Mouse (Mus musculus) c-Kit-positive CD71-positive TER-119-negative erythroid progenitor cells, embryonic 14.5 days (primary cell): ENCODE data around the gene Exoc3l.
A peak's percentile ranks its signal among the peaks of the same experiment; 100 is the strongest.

Source experiments
- DNase-seq: peaks from one replicate; pipeline ENCODE4 v3.0.0-alpha.2; 2013; ENCODE audit warnings: low read depth

The Exoc3l gene

DNA sequence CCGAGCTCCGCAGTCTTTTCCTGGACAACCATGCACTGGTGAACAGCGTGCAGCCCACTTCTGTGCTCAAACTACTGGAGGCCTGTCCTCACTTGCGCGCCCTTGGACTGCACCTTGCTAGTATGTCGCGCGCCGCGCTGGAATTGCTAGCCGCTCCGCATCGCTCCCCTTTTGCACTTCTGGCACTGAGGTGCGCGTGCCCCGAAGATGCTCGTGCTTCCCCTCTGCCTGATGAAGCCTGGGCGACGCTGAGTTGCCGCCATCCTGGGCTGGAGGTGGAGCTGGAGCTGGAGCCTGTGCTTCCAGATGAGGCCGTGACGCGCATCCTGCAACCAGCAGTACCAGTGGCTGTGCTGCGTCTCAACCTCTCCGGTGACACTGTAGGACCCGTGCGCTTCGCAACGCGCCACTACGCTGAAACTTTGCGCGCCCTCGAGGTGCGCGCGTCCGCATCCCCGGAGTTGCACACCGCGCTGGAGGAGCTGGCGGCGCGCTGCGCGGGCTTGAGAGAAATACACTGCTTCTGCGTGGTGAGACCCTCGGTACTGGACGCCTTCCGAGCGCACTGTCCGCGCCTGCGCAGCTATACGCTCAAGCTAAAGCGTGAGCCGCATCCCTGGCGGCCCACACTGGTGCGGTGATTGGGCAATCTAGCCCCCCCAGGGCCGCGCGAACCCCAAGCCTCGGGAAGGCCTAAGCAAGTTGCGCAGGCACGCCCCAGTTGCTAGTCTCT is 27.4 kb downstream of the Exoc3l start:
- DNase-seq = no peak

DNA sequence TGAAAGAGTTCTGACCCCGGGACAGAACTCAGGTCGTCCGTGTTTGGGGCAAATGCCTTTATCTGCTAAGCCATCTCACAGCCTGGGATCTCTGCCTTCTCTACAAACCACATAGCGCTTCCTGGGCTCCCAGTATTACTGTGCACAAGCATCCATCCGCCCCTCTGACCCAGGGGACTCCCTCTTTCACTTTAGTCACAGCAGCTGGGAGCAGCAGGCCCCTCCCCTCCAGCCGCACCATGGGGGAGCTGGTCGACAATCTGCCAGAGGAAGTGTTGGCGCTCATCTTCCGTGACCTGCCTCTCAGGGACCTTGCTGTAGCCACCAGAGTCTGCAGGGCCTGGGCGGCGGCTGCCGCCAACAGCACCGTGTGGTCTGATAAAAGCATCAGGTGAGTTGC is 29.1 kb downstream of the Exoc3l start:
- DNase-seq = no peak

DNA sequence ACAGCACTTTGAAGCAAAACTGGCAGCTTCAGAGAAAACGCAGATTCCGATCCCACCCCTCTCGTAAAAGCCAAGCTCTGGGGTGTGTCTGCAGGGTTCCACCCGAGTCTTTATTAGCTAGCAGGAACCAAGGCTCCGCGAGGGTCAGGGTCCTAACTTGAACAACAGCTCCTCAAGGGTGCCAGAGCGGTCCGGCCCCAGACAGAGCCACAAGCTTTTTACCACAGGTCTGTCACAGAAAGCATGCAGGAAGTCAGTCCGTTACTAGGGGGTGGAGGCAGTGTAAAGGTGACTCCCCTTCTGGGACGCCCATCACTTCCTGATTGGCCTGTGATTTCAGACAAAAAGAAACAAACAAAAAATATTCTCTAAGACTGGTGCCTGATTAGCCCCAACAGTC is 30.8 kb downstream of the Exoc3l start:
- DNase-seq = no peak

DNA sequence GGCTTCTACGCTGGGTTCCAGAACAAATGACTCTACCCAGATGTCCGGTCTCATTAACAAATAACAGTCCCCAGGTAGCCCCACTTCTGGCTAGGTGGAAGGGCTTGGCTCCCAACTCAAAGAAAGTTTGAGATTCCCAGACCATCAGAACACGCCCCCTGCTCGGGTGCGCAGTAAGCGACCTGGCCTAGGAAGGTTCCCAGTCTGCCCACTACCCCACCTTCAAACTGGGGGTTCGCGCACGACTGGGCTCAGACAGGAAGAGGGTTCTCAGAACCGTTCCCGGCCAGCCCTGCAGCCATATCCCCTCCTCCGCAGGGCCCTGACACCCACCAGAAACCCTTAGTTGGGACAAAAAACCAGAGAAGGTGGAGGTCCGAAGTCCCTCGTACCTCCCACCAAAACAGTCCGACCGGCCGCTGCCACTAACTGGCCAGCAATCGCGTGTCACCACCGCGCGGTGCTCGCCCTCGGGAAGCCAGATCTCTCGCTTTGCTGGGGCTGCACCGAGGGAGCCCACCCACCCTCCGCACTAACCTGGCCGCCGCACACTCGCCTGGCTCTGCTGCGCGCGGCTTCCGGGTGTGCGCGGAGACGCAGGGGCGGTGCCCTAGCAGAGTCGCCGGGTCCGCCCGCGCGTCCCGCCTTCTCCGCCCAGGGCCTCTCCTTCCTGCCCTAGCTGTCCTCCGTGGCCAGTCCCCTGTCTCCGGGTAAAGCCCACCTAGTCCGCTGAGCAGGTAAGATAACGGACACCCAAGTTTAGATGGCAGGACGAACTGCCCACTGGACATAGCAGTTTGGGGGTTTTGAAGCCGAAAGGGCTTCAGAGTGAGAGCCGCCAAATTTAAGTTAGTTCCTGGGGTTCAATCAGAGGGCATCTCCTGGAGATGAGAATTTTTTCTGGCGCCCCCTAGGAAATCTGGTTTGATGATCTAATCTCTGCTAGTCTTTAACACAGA is 31.6 kb downstream of the Exoc3l start, which contains the start of the genes Tradd and Fbxl8:
Gene Tradd, minus strand, starts transcription at position 586 of the 959 bp plus-strand sequence.
Gene Fbxl8, plus strand, starts transcription at position 625 of the 959 bp plus-strand sequence.
- no peak for DNase-seq

DNA sequence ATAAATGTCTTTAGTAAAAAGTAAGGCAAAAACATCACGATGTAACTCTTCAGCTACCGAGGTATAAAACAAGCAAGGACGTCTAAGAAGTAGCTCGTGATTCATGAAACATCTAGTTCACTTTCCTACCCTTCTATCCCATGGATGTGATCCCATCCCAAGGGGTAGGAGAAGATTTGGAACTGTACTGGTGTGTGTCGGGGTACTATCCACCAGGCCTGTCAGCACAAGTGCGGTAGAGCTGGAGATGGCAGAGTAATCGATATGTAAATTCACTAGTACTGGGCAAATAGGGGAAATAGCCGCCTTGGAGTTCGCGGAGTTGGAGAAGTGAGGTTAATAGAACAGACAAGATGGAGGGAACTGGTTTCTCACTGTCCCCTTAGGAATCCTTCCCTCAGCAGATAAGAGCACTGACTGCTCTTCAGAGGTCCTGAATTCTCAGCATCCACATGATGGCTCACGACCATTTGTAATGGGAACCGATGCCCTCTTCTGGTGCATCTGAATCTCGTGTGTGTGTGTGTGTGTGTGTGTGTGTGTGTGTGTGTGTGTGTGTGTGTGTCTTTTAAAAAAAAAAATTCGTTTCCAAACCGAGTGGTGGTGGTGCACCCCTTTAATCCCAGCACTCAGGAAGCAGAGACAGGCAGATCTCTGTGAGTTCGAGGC is 32.5 kb downstream of the Exoc3l start:
- DNase-seq = no peak

DNA sequence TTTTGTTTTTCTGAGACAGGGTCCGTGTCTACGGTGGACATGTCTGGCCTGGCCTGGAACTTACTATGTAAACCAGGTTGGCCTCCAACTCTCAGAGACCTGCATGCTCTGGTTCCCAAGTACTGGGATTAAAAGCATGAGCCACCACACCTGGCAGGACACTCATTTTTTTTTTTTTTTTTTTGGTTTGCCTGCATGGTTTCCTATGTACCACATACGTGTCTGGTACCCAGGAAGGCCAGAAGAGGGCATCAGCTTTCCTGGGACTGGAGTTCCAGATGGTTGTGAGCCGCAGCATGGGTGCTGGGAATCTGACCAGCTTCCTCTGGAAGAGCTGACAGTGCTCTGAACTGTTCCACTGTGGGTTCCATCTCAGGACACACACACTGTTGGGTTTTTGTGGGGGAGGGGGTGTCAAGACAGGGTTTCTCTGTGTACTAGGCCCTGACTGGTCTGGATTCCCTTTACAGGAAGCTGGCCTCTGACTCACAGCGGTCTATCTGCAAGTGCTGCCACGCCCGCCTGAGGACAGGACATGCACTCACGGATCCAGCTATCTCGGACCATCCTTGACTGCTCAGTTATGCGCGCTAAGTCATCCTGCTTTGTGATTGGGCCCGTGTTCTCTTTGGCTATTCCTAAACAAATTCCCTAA is 34.4 kb downstream of the Exoc3l start:
- no peak for DNase-seq

DNA sequence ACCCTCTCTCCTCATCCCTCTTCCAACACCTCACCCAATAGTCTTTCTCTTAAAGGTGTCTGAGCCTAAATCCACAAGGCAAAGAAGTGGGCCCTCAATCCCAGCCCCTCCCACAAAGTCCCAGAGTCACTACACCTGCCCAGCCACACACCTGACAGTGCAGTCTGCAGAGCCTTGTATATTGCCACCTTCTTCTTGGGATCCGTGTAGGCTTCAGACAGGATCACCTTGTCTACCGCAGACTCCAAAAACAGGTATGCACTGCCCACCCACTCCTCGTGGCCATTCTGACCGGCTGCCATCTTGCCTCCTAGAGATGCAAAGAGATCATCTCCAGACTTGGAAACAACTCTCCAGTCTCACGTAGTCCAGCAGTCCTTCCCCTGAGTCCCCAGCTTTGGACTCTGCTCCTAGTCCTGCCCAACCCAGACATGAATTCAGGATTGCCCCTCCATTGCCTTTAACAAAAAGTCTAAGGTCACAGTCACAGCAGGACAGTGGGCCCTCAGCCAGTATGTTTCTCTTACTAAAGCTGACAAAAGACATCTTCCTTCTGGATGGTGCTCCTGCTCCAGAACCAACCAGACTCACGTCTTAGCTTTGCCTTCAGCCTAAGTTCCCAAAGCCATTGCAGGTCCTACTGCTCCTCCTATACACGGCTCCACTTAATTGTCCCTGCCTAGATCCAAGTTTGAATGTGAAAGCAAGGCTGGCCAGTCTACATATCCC is 35.4 kb downstream of the Exoc3l start:
- DNase-seq = no peak

DNA sequence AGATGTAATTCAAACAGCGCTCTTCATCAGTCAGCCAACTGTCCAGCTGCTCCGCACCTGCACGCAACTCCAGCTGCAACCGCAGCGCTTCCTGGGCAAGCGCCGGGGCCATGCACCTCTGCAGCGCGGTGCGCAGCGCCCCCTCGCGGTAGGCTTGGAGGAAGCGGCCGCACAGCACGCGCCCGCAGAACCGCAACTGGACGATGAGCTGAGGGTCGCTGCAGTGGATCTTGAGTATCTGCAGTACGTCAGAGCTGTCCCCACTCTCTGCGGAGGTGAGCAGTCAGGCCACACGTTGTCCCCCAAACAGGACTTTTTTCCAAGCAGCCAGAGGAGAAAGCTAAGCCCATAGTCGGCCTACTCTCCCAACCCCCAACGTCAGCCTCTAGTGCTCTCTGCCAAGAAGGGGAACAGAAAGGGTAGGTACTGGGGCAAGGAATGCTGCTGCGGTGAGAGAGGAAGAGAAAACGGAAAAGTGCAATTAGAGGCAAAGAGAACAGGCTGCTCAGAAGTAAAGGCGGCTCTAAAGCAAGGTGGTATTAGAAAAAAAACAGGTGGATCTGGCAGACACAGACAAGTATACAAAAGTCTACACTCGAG is 36.1 kb downstream of the Exoc3l start:
- no peak for DNase-seq

DNA sequence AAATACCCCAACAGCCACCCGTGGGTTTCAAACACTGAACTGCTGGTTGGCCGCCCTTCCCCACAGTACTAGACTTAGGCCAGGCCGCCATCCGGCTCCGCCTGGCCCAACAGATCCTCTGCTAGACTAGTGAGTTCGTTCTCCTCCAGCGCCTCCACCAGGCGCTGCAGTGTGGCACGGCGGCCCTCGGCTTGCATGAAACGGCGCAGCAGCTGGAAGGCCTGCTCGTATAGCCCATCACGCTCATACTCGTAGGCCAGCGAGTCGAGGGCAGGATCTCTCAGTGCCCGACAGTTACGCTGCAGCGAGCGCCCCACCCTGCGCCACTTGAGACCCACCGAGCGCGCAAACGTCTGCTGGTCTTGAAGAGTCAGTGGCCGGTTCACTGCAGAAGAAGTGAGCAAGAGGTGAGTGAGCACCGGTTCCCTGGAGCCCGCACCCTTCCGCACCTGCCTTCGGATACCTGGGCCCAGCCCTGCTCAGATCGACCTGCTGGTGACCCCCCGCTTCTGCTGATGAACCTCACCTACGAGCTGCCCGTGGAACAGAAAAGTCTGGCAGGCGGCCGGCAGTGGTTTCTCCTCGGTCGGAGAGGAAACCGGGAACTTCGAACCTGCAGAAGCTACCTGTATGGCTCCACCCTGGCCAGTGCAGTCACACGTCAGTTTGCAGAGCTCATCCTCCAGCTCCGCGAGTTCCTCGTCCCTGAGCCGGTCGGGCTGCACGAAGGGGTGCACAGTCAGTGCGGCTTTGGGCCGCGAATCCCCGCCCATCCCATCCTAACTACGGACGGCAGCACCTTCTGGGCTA is 36.8 kb downstream of the Exoc3l start:
- DNase-seq = no peak

DNA sequence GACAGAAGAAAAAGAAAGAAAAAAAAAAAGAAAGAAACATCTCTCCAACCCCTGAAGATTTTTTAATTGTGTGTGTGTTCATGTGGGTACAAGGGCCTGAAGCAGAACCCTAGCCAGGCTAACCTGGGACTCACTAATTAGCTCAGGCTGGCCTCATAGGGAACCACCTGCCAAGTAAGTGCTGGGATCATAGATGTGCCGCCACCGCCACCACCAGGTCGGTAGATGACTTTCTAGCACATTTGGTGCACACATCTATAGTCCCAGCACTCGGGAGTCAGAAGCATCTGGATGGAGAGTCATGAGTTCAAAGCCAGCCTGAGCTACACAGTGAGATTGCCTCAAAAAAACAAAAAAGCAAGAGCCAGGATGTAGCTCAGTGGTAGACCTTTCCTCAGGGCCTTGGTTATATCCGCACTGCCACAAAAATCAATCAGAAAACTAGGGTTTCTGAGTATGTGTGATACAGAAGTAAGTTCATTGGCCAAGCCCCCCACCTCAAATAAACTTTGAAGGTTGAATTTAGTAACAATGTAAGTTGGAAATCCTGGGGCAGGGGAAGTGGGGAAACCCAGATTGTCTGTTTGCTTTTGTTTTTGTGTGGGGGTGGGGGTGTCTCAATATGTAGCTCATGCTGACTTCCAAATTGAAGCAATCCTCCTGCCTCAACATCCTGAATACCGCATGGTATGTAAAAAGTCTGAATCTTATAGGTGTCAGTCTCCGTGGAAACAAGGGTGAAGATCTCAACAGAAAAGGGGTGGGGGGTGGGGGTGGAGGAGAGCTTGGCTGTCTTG is 38.4 kb downstream of the Exoc3l start:
- DNase-seq = no peak

DNA sequence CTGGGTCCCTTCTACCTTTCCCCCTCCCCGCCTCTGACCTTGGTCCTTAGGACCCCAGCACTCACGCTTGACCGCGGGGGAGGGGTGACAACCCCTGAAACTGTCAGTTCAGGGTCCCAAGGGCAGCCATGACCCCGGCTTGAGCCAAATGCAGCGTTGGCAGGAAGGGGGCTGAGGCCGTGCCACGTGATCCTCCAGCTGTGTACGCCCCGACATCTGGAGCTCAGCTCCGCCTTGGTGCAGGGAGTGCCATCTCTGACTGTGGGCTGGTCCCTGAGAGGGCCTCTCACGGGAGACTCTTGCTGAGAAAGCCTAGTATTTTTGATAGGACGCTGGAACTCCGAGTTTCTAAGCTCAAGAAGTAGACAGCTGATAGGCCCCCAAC is 40.9 kb downstream of the Exoc3l start, which contains the start of gene B3gnt9:
Gene B3gnt9, minus strand, starts transcription at position 188 of the 385 bp plus-strand sequence.
- DNase-seq = peak; percentile 74

DNA sequence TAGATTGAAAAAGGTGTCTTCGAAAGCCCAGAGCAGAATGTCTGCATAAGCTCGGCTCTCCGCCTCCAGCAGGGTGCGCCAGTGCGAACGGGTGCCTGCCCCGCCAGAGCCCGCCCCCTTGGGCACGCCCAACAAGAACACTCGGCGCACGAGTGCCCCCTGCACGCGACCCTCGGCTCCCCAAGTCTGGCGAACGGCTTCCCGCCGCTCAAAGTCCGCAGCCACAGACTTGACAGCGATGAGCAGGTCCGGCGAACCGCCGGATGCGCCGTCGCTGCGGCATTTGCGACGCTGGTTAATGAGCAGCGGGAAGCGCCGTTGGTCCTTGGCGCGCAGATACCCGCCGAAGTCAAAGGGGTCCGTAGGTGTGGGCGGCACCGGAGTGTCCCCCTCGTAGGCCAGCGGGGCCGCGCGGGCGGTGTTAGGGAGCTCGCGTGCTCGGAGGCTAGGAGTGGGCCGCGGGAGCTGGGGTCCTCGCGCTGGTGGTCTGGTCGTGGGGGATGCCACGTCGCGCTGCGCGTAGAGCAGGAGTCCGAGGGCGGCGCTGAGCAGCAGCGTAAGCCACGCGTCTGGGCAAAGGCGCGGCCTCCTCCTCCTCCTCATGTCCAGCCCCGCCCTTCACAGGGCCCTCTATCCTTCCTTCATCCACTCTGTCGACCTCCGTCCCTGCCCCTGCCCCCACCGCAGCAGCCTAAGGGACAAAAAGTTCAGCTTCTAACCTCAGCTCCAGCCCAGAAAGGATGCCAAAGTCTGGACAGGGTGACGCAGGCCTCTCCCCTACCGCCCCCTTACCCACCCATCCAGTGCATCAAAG is 41.5 kb downstream of the Exoc3l start:
- DNase-seq = peak; percentile 81

DNA sequence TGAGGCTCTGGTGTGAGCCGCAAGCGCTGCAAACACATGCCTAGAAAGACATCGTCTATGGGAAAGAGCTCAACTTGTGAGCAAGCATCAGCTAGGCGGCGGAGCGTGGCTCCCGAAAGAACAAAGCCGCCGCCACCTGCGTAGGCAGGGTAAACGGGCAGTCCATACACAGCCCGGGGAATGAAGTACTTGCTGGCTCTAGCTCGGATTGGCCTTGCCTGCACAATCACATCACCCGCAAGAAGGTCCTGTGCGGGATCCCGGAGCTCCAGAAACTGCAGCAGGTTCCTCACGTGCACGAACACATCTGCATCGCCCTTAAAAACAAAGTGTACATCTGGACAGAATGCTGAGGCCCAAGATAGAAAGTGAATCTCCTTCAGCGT is 42.1 kb downstream of the Exoc3l start:
- no peak for DNase-seq

DNA sequence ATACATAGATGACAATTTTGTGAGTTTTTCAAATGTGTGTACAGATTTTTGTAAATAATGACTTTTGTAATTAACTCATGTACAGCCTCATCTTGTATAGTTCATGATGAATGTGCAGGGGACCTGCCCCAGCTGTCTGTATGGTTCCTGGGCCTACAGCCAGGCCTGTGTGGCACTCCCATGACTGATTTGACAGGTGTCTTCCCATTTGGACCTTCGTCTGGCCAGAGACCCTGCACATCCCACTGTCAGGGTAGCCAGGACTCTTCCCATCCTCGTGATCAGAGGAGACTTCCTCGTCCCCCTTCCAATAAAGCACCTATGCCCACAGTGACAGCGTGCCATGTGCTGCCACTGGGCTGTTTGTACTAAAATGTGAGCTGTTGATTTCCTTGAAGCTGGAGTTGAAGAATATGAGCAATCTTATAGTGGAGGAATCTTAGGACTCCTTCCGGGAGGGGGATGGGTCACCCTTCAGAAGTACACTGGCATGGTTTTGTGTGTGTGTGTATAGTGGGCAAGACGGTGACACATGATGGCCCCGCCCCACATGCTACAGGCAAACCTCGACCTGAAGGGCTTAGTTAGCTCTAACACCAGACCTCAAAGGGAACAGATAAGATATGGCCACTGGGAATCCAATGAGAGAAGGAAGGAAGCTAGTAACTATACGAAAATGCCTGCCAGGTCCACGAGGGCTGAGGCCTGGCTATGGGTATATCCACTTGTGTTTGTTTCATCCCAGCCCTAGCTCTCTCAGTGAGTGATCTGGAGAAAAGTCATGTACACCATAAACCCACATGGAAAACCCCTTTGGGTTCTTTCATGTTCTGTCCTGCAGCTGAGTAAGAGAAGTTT is 43.0 kb downstream of the Exoc3l start:
- DNase-seq = no peak

DNA sequence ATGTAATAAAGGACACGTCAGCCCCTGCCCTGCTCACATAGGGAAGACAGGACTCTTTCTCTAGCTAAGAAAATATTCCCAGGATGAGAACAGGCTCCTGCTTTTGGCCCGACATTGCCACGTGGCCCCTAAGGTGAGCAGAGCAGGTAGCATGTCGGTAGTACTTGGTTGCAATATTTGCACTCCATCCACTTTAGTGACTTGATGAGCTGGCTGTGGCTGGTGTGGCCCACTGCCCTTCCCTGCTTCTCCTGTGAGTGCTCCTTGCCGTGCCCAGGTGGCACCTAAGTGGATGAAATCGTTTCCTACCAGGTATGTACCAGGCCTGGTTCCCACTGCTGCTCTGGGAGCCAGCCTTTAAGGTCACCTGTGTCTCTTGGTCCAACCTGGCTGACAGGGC is 43.9 kb downstream of the Exoc3l start:
- DNase-seq = no peak

DNA sequence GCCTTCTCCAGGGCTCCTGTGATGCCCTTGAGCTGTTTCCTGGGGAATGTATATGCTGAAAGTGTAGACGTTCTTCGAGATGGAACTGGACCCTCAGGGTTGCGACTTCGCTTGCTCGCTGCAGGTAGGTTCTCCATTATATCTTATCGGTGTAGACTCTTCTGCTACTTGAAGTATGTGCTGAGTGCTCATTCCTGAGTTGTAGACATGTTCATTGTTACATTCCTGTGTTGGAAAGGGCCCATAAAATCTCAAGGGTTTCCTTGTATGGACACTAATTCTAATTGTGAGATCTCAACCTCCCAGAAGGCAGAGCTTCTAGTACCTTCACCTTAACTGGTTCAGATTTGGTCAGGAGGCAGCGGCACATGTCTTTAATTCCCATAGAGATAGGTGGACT is 54.9 kb downstream of the Exoc3l start:
- DNase-seq = no peak
